Mouse (Mus musculus): ENCODE results near the gene Kitl.

The Kitl gene

GRCm38 (mm10) chr10:100030385-100030784, 15.0 kb downstream of the Kitl start:
- no peak for DNase-seq (ENCODE audit: low spot score)

DNA sequence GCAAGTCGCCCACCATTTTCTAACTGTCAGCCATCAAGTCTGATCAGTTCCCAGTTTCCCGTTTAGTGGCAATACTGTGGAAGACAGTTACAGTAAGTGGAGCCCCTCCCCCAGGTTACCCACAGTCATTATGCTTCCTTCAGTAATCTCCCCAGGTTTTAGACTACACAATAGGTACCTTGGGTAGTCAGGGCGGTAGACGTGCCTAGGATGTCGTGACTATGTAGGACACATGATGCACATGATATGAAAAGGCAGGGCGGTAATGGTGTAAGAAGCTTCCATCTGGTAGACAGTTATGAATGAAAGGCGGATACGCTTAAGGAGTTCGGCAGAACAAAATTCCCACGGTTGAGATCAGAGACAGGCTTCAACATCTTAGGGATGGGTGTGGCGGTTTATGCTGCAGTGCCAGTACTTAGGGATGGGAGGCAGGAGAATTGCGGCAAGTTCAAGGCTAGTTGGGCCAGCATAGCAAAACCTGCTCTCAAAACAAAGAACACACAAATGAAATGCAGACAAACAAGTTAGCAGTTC, 15.6 kb downstream of the Kitl start:
- no peak for DNase-seq (ENCODE audit: low spot score)

DNA sequence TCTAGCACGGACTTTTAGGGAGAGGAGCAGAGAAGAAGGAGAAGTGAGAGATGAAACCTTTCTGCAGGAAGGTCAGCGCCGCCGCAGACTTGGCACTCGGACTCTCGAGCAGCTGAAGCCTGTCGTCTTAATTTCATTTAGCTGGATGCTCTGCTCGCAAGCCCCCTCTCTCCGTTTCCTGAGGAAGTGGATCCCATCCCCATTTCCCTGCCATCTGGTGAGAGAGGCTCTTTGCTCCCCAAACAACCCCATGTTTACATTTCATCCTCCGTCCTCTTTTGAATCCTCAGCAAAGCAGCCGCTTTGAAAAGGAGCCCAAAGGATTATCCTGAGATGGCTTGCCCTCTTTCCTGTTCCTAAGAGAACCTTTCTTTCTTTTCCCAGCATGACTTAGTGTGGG, 16.2 kb downstream of the Kitl start:
- DNase-seq (ENCODE audit: low spot score): no peak

DNA sequence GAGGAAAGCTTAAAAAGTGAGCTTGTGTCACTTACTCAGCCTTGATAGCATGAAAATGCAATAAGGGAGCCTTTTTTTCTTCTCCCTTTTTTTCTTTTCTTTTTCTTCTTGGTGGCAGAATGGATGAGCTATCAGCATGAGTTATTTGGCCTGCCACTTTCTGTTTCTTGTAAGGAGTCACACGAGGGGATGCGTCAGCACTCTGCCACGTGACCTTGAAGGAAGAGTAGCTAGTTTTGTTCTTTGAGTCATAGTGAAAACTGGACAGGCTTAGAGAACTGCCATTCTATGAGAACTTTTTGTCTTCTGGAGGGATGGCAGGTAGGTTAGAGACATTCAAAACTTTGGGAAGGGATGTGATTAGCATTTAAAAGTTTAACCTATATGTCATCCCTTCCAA, 17.1 kb downstream of the Kitl start:
- DNase-seq (ENCODE audit: low spot score): no peak

DNA sequence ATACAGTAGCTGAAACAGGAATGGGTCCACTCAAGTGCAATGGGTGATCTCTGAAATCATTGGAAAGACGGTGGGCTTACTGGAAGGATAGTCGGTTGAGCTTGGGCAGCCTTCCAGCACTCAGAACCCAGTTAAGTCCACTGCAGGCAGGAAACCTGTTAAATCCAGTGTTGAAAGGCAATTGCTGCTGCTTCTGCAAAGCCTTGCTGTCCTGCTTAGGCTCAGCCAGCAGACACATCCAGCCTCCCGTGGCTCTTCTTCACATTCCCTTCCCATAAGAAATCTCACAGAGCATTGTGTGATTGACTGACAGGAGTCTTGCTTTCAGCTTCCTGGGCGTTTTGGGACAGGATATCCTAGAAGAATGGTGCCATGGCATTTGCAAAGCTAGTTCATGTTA, 20.6 kb downstream of the Kitl start:
- DNase-seq (ENCODE audit: low spot score): no peak

DNA sequence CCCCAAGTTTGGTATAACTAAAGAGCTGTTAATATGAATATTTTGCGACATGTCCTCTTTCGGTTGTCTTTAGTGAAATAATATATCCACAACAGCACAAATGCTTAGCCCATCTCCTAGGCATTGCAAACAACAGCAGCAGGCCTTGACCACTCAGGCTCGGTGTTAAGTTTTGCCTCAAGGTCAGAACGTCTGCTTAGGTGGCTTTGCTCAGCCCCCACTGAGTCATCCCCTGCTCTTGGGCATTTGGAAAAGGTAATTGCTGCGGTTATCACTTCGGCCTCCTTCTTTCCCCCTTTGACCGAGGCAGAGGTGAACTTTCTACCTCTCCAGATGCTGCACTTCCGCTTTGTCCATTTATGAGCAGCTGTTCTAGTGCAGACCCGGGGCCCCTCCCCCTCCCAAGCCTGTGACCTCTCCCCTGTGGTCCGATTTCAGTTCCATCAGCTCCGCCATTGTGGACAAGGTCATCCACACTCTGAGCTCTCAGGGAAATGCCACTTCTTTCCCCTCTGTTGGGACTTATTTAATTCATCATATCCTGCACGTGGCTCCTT, 23.0 kb downstream of the Kitl start:
- no peak for DNase-seq (ENCODE audit: low spot score)

DNA sequence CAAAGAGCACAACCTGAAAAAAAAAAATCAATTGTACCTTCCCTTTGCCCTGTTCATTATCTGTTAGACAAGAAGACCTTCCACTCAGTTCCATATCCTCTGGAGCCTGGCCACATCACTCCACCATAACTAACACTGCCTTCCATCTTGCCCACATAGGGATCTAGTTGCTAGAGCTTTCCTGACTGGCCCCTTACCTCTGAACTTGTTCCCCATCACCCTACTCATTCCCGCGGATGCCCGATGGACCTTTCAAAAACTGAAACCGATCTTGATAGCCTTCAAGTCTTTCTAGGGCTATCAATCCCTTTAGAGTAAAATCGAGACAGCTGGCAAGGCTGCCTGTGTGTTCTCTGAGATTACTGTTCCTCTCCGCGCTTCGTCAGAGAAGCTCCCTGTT, 23.6 kb downstream of the Kitl start:
- DNase-seq (ENCODE audit: low spot score): no peak

- no peak for DNase-seq (ENCODE audit: low spot score)
Observed at GRCm38 (mm10) chr10:100043748-100044147, 28.3 kb downstream of the Kitl start.

GRCm38 (mm10) chr10:100044153-100044552, 28.7 kb downstream of the Kitl start:
- no peak for DNase-seq (ENCODE audit: low spot score)

DNA sequence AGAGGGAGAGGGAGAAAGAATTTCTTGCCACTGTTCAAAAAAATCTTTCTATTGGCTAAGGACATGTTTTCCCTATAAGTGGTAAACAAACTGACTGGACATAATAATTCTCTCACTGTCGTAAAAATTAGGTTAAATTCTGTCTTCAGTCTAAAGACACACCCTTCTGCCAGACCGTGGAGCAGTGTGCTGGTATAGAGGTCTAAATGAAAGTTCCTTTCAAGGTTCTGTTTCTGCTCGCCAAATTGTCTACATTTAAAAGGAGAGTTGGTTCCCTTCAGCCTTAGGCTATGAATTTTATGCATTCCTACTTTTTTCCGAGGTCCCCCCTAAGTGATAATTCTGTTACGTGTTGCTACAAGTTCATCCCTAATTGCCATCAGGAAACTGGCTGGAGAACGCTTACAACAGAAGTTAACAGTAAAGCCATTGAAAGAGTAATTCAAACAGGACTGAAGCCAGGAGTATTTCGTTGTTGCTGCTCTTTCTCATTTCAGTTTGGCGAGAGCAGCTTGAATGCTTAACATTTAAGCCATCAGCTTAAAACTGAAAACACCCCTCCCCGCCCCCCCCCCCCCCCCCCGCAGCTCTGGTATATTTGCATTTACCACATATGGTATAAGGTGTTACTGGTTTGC, 35.8 kb downstream of the Kitl start:
- no peak for DNase-seq (ENCODE audit: low spot score)

DNA sequence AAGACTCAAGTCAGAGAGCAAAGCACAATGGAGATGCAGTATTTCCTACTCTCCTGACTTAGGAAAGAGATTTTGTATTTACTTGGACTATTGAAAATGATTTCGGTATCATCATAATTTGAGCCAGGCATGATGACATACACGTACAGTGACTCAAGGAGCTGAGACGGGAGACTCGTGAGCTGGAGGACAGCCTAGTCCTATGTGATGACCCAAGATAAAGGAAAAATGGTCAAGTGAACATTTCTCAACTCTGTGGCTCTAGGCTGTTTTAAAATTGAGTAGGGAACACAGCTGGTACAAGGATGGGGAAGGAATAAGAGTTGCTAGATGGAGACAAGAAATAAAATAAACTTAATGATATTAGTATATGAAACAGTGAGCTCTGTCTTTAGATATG, 37.0 kb downstream of the Kitl start:
- DNase-seq (ENCODE audit: low spot score): no peak

- no peak for DNase-seq (ENCODE audit: low spot score)
Observed at GRCm38 (mm10) chr10:100052911-100053310, 37.5 kb downstream of the Kitl start.

GRCm38 (mm10) chr10:100054006-100054405, 38.6 kb downstream of the Kitl start:
- peak; percentile 77 for DNase-seq (ENCODE audit: low spot score)

DNA sequence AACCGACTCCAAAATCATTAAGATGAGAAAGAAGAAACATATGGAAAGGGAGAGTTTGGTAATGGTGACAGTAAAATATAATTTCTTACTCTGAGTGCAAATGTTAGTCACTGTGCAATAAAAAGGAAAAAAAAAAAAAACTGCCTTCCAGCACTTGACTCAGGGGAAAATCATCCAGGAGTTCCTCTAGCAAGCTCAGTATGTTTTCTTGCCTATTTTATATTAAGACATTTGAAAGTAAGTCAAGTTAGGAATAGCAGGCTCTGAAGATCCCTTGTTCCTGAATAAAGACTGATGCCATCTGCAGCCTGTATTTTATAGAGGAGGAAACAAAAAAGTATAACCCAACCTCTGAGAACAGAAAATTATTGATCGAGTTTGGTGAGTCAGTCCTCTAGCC, 39.7 kb downstream of the Kitl start:
- DNase-seq (ENCODE audit: low spot score): no peak

GRCm38 (mm10) chr10:100057106-100057623, 41.7 kb downstream of the Kitl start:
- DNase-seq (ENCODE audit: low spot score): peak; percentile 24

DNA sequence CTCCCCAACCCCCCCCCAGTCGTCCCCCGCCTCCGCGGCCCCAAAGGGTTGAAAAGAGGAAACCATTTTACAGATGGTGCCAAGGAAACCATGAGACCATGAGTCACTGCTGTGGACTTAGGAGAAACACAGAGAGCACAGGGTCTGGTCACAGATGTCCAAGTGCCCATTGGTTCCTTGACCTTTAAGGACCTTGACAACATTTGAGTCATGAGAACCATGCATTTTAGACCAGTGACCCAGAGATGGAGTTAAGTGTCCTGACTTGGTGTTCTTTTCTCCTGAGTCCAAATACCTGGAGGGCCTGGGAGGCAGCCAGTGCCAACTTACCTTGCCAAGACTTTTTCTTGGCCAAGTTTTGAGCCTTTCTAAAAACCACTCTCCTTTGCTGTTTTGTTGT, 43.9 kb downstream of the Kitl start:
- peak; percentile 35 for DNase-seq (ENCODE audit: low spot score)

DNA sequence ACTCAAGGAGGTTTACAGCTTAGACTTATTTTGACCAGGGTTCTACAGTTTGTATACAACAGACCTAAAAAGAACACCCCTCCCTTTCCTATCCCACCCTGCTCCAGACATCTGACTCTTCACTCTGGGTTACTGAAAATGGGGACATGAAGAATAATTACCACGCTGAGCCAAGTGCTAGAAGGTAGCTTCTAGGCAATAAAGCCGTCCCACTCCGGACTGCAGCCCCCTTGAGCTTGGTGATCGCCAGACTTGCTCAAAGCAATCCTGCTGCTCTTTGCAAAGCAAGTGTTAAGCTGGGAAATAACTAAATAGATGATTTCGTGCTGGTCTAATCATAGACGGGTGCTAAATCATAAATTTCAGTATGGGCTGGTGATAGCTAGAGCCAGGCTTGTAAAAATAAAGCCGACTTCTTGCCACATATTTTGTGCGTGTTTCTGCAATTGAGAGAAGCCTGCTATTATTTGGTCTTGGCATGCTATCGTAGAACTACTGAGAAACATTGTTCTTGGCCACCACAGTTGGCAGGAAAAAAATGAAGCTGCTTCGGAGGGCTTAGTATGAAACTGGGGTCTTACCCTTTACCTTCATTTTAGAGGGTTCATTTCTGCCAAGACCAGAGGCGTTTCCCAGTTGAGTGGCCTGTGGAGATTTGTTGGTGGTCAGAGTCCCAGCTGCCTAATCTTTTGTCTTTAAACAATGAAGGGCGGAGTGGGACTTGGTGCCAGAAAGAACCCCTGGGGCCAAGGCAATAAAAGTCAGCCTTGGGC, 50.3 kb downstream of the Kitl start:
- DNase-seq (ENCODE audit: low spot score): peak; percentile 29

DNA sequence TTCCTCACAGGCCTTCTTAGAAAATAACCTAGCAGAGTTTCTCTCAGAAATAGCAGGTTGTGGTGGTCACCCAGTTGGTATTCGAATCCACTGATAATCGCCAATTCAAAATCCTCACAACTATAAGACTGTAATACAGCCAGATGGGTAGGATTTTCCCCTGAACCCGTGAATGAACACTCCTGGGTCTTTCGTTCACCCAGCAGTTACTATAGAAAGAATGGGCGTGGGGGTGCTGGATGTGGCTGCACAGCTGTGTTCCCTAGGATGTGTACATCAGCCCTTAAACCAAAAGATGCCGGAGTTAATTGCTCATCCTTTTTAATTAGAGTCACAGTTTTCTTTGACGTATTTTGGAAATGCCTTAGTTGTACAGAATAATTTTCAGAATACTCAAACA, 50.9 kb downstream of the Kitl start:
- DNase-seq (ENCODE audit: low spot score): no peak

- no peak for DNase-seq (ENCODE audit: low spot score)
Observed at GRCm38 (mm10) chr10:100072641-100073040, 57.2 kb downstream of the Kitl start.

DNA sequence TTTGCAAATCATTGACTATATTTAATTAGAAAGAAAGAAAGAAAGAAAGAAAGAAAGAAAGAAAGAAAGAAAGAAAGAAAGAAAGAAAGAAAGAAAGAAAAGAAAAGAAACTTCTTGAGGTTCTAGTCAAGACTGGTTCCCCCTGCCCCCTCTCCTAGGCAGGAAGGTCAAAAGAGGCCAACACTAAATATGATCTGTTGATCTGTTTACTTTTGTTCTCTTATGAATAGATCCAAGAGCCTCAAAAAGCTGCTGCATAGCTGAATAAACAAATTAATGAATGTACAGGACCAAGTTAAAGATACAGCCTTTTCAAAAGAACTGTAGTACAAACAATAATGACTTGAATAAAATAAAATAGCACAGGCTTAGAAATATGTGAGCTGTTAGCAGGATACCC, 57.7 kb downstream of the Kitl start:
- DNase-seq (ENCODE audit: low spot score): no peak

GRCm38 (mm10) chr10:100101115-100101514, 85.7 kb downstream of the Kitl start:
- no peak for DNase-seq (ENCODE audit: low spot score)

DNA sequence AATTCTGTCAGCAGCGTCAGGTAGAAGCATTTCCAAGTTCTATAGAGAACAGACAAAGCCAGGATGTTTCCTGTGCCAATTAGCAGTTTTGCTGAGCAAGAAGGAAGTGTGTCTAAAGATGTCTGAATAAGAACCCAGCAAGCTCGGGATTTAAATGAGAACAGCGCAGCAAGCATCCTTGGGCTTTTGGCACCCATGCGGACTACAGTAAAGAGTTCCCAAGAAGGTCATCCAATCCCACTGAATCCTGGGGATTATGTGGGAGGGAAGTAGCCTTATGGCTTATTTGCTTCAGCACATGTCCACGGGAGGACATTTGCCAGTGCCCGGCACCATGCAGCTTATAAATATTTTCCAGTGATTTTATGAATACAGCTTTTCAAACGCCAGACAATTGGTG, 95.8 kb downstream of the Kitl start:
- DNase-seq (ENCODE audit: low spot score): no peak

DNA sequence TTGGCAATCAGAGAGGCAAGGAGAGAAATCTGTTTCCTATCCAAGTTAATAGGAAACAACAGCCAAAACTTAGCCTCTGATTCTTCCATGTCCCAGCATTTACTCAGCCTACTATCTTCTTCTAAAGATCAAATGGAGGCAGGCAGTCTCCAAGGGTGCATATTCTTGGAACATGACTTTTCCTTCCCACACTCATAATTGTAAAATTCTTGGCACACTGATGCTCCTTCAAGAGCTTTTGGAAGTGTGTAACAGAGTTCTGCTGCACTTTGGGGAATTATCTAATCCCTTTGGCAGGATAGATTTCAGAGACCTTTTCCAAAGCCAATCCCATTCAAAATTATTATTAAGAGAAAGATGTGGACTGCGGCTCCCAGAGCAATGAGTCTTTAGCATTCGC, 100.1 kb downstream of the Kitl start:
- no peak for DNase-seq (ENCODE audit: low spot score)

Data from lung, postnatal 25 days (tissue).